24 mouse cellular contexts compared by ENCODE assay signal in genomic region chr1:126650806-126651205, GRCm38 (mm10).
DNase-seq lines count a peak whose midpoint lies in the region; ATAC-seq and TF ChIP-seq lines count a peak whose summit lies in the region.
"Had no signal": no experiment of that assay in that cellular context is flagged by ENCODE, and none has a peak within 500 bp of the region (broad histone marks: within the 10 kb centered on the region; RNA-seq: fewer than 3 reads in every experiment).

No protein-coding gene starts in this region.

- TF ChIP-seq CTCF in intestine, postnatal 0 days (IDR thresholded peaks at IDR 0.05; ENCODE audit: low read depth): no peak

- DNase-seq in heart, adult 8-10 months (ENCODE audit: low spot score): no peak
- peak; percentile 33 for DNase-seq in c-Kit-negative CD71-positive TER-119-positive erythroid progenitor cells, embryonic 14.5 days (ENCODE audit: low read depth, low spot score)
- no peak for DNase-seq in embryo, embryonic 10 days (ENCODE audit: low spot score)
- no peak for DNase-seq in thymus, postnatal 14 days
- no peak for DNase-seq in T-cell, adult 2 months (ENCODE audit: low spot score)
- DNase-seq: adrenal gland, postnatal 10 days; cerebellum, adult 18-20 months; cerebellum, postnatal 36 days; gastrocnemius, postnatal 10 days; kidney, adult 18-20 months; kidney, postnatal 14 days; left cerebral cortex, postnatal 4 days; lung, postnatal 14 days; right cerebral cortex, postnatal 14 days had no signal

- H3K36me3 ChIP-seq in heart, embryonic 11.5 days (ENCODE audit: control insufficient read depth, insufficient read depth, low read length): no peaks in the 10 kb centered on the region
- H3K36me3 ChIP-seq in intestine, postnatal 0 days (ENCODE audit: control insufficient read depth, insufficient read depth): no peaks in the 10 kb centered on the region
- no peaks in the 10 kb centered on the region for H3K36me3 ChIP-seq in liver, embryonic 16.5 days (ENCODE audit: control insufficient read depth, insufficient read depth)
- H3K36me3 ChIP-seq: embryonic facial prominence, embryonic 10.5 days; neural tube, embryonic 15.5 days had no signal

- H3K9me3 ChIP-seq in heart, embryonic 11.5 days (replicated peaks; ENCODE audit: control insufficient read depth, low read length): no peaks in the 10 kb centered on the region
- no peaks in the 10 kb centered on the region for H3K9me3 ChIP-seq in intestine, postnatal 0 days (ENCODE audit: control insufficient read depth)
- no peaks in the 10 kb centered on the region for H3K9me3 ChIP-seq in liver, embryonic 16.5 days (replicated peaks; ENCODE audit: control insufficient read depth, low read length)
- H3K9me3 ChIP-seq: embryonic facial prominence, embryonic 10.5 days; forebrain, embryonic 13.5 days; megakaryocyte, embryonic 14.5 days; neural tube, embryonic 15.5 days had no signal

- H3K4me1 ChIP-seq in heart, embryonic 11.5 days (ENCODE audit: control insufficient read depth, insufficient read depth, low read length): no peaks in the 10 kb centered on the region
- no peaks in the 10 kb centered on the region; the same call in 1 of the 2 replicates for H3K4me1 ChIP-seq in intestine, postnatal 0 days (replicated peaks; ENCODE audit: control insufficient read depth, insufficient read depth, low read length)
- H3K4me1 ChIP-seq in liver, embryonic 16.5 days (ENCODE audit: control insufficient read depth, low read depth, low read length): peaks cover 16% of the 10 kb centered on the region
- H3K4me1 ChIP-seq: embryonic facial prominence, embryonic 10.5 days; megakaryocyte, embryonic 14.5 days; neural tube, embryonic 15.5 days had no signal

- no peak overlapping the region for H3K4me3 ChIP-seq in heart, embryonic 11.5 days (ENCODE audit: low read depth, low read length)
- H3K4me3 ChIP-seq in intestine, postnatal 0 days (ENCODE audit: low read depth, low read length): no peak overlapping the region
- no peak overlapping the region for H3K4me3 ChIP-seq in liver, embryonic 16.5 days (ENCODE audit: low read depth, low read length)
- H3K4me3 ChIP-seq: embryonic facial prominence, embryonic 10.5 days; forebrain, embryonic 13.5 days; layer of hippocampus, adult 2 months; megakaryocyte, embryonic 14.5 days; neural tube, embryonic 15.5 days had no signal

- no peaks in the 10 kb centered on the region for H3K27me3 ChIP-seq in heart, embryonic 11.5 days (ENCODE audit: control insufficient read depth, insufficient read depth, low read length)
- no peaks in the 10 kb centered on the region for H3K27me3 ChIP-seq in intestine, postnatal 0 days (replicated peaks; ENCODE audit: control insufficient read depth, insufficient read depth, low read length)
- H3K27me3 ChIP-seq in liver, embryonic 16.5 days (ENCODE audit: control insufficient read depth, insufficient read depth, low read depth, low read length): no peaks in the 10 kb centered on the region
- H3K27me3 ChIP-seq: forebrain, embryonic 13.5 days; megakaryocyte, embryonic 14.5 days; neural tube, embryonic 15.5 days had no signal

- WGBS in heart, embryonic 11.5 days (ENCODE audit: insufficient replicate concordance): 38% methylated on average over 5 of the region's 5 CpGs
- 26% methylated on average over 5 of the region's 5 CpGs for WGBS in intestine, postnatal 0 days
- WGBS in liver, embryonic 16.5 days (ENCODE audit: insufficient replicate concordance): 20% methylated on average over 5 of the region's 5 CpGs

- no peak overlapping the region for H3K9ac ChIP-seq in heart, embryonic 11.5 days (ENCODE audit: low read depth, low read length)
- H3K9ac ChIP-seq in intestine, postnatal 0 days (ENCODE audit: low read depth, low read length): no peak overlapping the region
- no peak overlapping the region; the same call in 1 of the 2 replicates for H3K9ac ChIP-seq in liver, embryonic 16.5 days (ENCODE audit: low read depth, low read length)
- H3K9ac ChIP-seq: forebrain, embryonic 13.5 days; hindbrain, embryonic 14.5 days; neural tube, embryonic 15.5 days had no signal

- ATAC-seq in heart, embryonic 11.5 days (replicated peaks; ENCODE audit: insufficient number of reproducible peaks, low FRiP score, low TSS enrichment): peak; percentile 69
- peak; percentile 81 for ATAC-seq in intestine, postnatal 0 days
- peak; percentile 91 for ATAC-seq in liver, embryonic 16.5 days (ENCODE audit: low read depth)
- ATAC-seq: forebrain, embryonic 13.5 days; midbrain, embryonic 16.5 days had no signal

- no peak overlapping the region for H3K27ac ChIP-seq in heart, embryonic 11.5 days (ENCODE audit: low read depth, low read length)
- H3K27ac ChIP-seq in intestine, postnatal 0 days (ENCODE audit: low read depth, low read length): no peak overlapping the region
- peak overlapping the region; percentile 52; the same call in 1 of the 2 replicates for H3K27ac ChIP-seq in liver, embryonic 16.5 days (ENCODE audit: low read length)
- H3K27ac ChIP-seq: embryonic facial prominence, embryonic 10.5 days; forebrain, embryonic 13.5 days; hindbrain, embryonic 14.5 days; layer of hippocampus, adult 2 months; neural tube, embryonic 15.5 days had no signal

- no peak overlapping the region for H3K4me2 ChIP-seq in heart, embryonic 11.5 days
- H3K4me2 ChIP-seq in intestine, postnatal 0 days (replicated peaks; ENCODE audit: low read depth): peak overlapping the region; percentile 37; the same call in 1 of the 2 replicates
- peak overlapping the region; percentile 29; the same call in 1 of the 2 replicates for H3K4me2 ChIP-seq in liver, embryonic 16.5 days (ENCODE audit: low read depth, low read length)
- H3K4me2 ChIP-seq: forebrain, embryonic 13.5 days; hindbrain, embryonic 14.5 days; neural tube, embryonic 15.5 days had no signal
